Mouse (Mus musculus) left cerebral cortex, postnatal 4 days (tissue): ENCODE data around the gene Wdr54. TPM values are rescaled to one million over a fixed set of nuclear protein-coding genes. Genes with fewer than 3 reads are reported as not detected.

Source experiments
- DNase-seq: peaks from one replicate; pipeline ENCODE4 v3.0.0-alpha.2; 2022
- intact Hi-C: fragments of 180-260 bp; cut with DNase I; formaldehyde crosslinking; loops from one replicate; pipeline ENCODE4 v1.15.1; 2025
- total RNA-seq, 2 experiments: library from RNA; stranded (reverse); gene quantifications; 2 replicates each; pipeline ENCODE4 v1.2.3; 2021

Gene Wdr54
- total RNA-seq, 2 experiments from 2014 or later, result 20.1 to 24.3 TPM

DNA sequence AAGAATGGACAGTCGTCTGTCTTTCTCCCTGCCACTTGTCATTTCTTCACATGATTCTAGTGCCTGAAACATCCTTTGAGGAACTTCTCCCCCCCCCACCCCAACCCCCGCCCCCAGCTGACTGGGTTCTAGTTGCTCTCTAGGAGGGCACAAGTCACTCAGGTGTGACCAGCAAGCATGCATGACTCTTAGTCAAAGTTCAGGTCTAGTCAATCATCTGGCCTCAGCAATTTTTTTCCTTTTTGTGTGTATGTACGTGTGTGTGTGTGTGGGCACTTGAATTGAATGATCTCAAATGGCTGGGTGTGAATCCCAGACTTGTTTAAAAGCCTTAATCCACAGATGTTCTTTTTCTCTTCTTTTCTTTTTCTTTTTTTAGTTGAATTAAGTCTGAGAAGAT is 22.0 kb downstream of the Wdr54 start:
- intact Hi-C loops, result no loop called here
- no peak for DNase-seq

GRCm38 (mm10) chr6:83132176-83132919 is 23.8 kb downstream of the Wdr54 start:
- no peak for DNase-seq
- intact Hi-C loops, result no loop called here

GRCm38 (mm10) chr6:83131469-83132034 is 24.6 kb downstream of the Wdr54 start:
- intact Hi-C loops, result no loop called here

GRCm38 (mm10) chr6:83127419-83127818 is 28.8 kb downstream of the Wdr54 start:
- no peak for DNase-seq
- intact Hi-C loops, result no loop called here

More at GRCm38 (mm10) chr6:83131469-83132034, 24.6 kb downstream of the Wdr54 start:
- no peak for DNase-seq

DNA sequence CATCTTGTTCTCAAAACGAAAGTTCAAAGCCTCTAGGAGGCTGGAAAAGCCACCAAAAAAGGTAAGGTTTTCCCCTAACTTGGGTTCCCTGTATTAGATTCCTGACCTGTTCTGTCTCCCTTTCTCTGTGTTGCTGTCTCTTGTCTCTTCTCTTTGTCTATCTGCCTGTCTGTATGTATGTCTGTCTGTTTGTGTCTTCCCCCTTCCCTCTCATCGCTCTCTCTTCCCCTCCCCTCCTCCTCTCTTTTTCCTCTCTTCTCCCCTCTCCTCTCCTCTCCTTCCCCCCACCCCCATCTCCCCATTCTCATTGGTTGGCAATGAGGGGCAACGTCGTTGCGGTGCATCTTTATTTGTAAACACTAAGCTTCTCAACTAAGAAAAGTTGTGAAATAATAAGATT is 30.9 kb downstream of the Wdr54 start, which contains the start of gene Ino80b:
TSS of gene Ino80b (minus strand) at position 101 of the 400 bp plus-strand sequence.
- intact Hi-C loops, result no loop called here
- no peak for DNase-seq

DNA sequence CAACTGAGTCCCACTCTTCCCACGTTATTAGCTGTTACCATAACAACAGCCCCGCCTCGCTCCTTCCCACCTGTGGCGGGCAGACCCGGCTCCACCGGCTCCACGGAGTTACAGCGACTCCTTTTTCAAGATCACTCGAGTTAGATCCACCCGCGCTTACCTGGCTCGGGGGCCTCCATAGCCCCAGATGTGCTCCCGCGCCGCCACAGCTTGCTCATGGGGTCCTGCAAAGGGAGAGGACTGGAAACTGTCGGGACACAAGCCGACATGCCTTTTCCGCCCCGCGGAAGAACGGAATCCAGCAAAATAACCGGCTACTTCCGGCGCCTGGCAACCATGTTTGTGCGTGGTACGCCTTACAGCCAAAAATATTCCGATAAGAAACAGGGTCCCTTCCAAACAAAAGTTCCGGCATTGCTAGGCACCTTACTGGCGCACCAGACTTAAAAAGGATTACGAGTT is 31.3 kb downstream of the Wdr54 start:
- DNase-seq, result peak; percentile 92
- intact Hi-C loops, result no loop called here

DNA sequence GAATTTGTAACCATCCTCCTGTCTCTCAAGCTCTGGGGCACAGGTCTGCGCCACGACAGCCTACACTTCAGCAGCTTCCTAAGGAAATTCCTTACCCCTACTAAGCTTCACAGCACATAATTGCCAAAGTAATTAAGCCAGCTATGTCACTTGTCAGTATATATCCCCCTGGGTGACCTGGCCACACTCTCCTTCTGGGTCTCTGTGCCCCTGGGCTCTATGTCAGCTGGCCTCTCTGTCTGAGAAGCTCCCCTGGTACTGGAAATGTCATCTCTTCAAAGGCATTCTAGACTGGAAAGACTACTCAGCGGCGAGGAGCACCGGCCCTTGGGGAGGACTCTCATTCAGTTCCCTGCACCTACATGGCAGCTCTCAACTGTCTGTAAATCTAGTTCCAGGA is 33.2 kb downstream of the Wdr54 start:
- intact Hi-C loops, result no loop called here
- no peak for DNase-seq

- intact Hi-C loops, result no loop called here
- peak; percentile 69 for DNase-seq
These were observed 34.1 kb downstream of the Wdr54 start for GRCm38 (mm10) chr6:83121863-83122710.

DNA sequence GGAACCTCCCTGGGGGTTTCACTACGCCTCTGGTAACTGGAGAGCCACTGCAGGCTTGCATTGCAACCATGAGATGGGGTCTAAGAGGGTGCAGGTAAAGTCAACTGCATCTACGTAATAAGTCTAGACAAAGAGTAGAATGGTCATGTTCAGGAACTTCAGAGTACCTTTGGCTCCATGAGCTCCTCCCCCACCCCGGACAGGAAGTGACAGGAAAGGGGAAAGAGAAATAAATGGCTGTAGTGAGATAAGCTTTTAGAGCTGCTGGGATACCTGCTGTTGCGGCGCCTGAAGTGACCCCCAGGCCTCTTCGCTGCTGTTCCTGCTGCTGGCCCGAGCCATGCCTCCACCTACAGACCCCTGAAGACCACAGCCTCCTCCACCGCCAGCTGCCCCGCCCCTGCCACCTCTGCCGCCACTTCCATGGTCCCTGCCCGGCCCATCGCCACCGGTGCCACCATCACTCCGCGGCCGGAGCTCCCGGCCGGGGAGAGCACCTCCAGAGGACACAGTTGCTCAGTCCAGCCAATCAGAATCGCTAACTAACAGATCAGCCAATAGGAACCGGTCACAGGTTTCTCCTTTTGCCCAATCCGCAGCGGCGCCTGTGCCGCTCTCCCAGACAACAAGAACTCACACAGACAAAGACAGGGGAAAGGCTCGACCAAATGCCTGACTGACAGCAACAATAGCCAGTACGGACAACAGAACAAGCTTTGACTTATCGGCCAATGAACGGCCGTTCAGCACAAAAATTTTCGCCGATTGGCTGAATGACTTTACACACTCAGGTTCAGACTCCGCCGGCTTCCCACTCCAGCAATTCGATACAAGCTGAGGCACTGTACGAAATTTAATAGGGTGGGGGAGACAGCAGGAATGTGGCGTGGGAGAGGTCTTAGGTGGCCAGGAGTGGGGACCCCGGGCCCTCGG is 35.0 kb downstream of the Wdr54 start, which contains the start of gene Wbp1:
TSS of gene Wbp1 (minus strand) at position 630 of the 933 bp plus-strand sequence.
- intact Hi-C loops, result no loop called here
- peak; percentile 95 for DNase-seq

DNA sequence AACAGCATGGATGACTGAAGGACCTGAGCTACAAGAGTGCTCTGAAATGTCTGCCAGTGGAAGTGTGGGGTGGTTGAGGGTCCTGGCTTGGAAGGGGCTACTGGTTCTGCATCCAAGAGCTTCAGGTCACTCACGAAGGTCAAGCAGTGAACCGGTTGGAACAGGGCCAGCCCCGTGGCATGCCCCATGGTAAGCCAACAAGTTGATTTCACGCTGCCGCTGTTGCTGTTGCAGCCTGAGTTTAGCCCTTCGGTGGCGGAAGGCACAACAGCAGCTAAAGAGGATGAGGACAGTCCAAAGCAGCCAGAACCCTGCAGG is 36.5 kb downstream of the Wdr54 start:
- intact Hi-C loops, result loop anchor here (5.0 kb wide), 1 partner anchor 38 kb away; the partner anchor contains the start of genes 1700003E16Rik and Wdr54

DNA sequence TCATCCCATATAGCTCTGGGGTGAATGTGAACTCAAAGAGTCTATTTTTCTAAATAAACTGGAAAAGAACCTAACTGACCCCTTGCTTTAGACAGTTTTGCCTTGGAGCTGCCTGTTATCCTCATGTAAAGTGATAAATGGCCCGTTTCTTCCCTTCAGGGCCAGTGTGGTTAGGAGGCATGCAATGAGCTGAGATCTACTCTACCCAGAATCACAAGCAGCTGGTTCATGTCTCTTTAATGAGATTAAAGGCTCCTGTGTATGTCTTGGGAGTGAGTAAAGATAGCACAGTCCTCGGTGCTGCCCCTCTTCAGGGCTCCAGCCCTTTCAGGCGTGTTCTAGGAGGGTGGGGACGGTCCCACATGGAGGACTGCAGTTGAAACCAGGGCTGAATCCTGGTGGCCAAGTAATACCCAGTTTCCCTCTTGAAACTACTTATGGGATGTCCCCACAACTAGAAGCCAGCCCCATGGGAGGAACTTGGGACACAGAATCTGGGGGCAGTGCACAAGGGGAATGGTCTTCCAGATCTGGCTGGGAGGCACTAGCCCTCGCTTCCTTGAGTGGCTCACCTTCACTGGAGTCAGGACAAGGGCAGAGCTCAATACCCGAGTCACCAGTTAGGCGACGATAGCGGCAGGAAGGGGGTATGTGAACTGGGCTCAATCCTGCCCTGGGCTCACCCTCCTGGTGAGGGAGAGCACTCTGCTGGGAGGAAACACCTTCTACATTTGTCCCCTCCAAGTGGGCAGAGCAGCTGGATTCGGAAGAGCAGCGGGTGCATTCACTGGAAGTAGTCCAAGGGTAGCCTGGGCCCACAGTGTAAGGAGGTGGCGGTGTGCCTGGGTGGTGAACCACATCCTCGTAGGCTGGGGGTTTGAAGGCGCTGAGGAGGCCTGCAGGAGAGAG is 37.1 kb downstream of the Wdr54 start:
- DNase-seq, result no peak
- intact Hi-C loops, result loop anchor here (5.0 kb wide), 1 partner anchor 38 kb away; the partner anchor contains the start of genes 1700003E16Rik and Wdr54

More for the DNA sequence above, 36.5 kb downstream of the Wdr54 start:
- no peak for DNase-seq

DNA sequence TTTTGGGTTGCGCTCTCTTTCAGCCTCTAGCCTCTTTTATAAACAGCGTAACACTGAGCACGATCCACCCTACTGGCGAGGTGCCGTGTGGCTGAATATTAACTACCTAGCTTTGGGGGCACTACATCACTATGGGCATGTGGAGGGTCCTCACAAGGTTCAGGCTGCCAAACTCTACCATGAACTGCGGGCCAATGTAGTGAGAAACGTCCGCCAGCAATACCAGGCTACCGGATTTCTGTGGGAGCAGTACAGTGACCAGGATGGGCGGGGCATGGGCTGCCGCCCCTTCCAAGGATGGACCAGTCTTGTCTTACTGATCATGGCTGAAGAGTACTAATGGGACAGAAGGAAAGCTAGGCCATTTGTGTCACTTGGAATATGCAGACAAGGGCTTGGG is 37.8 kb downstream of the Wdr54 start:
- no peak for DNase-seq
- intact Hi-C loops, result loop anchor here (5.0 kb wide), 1 partner anchor 39 kb away; the partner anchor contains the start of genes 1700003E16Rik and Wdr54

- intact Hi-C loops, result loop anchor here (5.0 kb wide), 1 partner anchor 40 kb away; the partner anchor contains the start of genes 1700003E16Rik and Wdr54
- no peak for DNase-seq
These were observed 38.6 kb downstream of the Wdr54 start for GRCm38 (mm10) chr6:83117616-83118015.

DNA sequence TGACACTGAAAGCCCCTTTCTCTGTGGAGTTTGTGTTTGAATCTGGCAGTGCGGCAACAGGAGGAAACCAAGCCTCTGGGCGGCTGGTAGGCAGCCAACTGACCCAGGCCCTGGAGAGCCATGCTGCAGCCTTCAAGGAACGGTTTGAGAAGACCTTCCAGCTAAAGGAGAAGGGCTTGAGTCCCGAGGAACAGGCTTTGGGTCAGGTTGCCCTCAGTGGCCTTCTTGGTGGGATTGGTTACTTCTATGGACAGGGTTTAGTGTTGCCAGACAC is 39.1 kb downstream of the Wdr54 start:
- DNase-seq, result no peak
- intact Hi-C loops, result loop anchor here (5.0 kb wide), 1 partner anchor 40 kb away; the partner anchor contains the start of genes 1700003E16Rik and Wdr54

DNA sequence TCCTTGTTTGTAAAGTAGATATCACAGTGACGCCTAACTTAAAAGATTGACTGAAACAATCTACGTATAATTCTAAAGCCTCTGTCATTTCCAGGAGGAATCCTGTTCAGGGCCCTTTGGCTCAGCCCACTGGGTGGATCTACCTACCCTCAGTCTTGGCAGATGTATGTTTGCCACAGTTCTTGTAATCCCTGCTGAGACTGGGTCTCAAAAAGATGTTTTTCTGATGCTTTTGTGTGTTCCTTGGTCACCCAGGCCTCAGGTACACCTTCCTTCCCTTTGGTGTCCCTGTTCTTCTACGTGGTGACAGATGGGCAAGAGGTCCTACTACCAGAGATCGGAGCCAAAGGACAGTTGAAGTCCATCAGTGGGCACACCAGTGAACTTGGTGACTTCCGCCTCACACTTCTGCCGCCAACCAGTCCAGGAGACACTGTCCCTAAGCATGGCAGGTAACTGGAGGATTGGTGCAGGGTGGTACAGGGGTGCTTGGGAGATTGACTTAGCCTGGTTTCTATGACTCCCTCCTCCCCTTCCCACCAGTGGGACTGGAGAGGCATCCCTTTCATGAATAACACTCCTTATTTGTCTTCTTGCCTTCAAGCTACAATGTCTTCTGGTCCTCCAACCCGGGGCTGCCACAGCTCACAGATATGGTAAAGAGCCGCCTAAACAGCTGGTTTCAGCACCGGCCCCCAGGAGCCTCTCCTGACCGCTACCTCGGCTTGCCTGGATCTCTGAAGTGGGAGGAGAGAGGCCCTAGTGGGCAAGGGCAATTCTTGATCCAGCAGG is 39.6 kb downstream of the Wdr54 start:
- no peak for DNase-seq

GRCm38 (mm10) chr6:83115682-83116372 is 40.4 kb downstream of the Wdr54 start:
- DNase-seq, result no peak
- intact Hi-C loops, result loop anchor here (5.0 kb wide), 1 partner anchor 41 kb away; the partner anchor contains the start of genes 1700003E16Rik and Wdr54

More for the DNA sequence above, 39.6 kb downstream of the Wdr54 start:
- intact Hi-C loops, result loop anchor here (5.0 kb wide), 1 partner anchor 41 kb away; the partner anchor contains the start of genes 1700003E16Rik and Wdr54

DNA sequence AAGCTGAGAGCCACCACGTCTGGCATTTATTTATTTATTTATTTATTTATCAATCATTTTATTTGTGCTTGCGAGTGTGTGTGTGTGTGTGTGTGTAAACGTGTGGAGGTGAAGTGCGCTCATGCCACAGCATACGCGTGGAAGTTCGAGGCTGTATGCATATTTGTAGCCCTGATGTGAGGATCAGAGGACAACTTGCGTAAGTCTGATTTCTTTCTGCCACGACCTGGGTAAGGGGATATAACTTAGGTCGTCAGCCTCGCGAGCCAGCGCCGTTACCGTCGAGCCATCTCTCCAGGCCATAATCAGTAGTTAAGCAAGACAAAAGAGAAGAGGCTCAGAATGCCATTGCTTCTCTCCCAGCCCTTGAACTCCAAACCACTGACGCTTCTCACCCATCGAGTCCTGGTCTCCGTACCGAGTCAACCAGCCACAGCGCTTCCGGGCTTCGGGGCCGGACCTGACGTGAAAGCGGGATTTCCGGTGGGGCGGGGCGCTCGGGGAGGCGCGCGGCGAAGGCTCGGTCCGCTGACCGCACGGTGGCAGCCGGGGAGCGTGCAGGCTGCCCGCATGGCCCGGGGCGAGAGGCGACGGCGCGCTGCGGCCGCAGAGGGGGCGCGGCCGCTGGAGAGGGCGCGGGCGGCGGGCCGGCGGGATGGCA is 41.1 kb downstream of the Wdr54 start, which contains the start of gene Mogs:
TSS of gene Mogs (plus strand) at position 486 of the 661 bp plus-strand sequence.
- intact Hi-C loops, result loop anchor here (5.0 kb wide), 1 partner anchor 42 kb away; the partner anchor contains the start of genes 1700003E16Rik and Wdr54
- peak; percentile 94 for DNase-seq
